Comparison of ENCODE assay signal across 10 mouse cellular contexts in genomic region chrX:99522289-99522688, GRCm38 (mm10). TPM values are rescaled to one million over a fixed set of nuclear protein-coding genes. Genes with fewer than 3 reads are reported as not detected.
DNase-seq lines count a peak whose midpoint lies in the region; ATAC-seq and TF ChIP-seq lines count a peak whose summit lies in the region.
"Had no signal": no experiment of that assay in that cellular context is flagged by ENCODE, and none has a peak within 500 bp of the region (broad histone marks: within the 10 kb centered on the region; RNA-seq: fewer than 3 reads in every experiment).

No protein-coding gene starts in this region.

- 29% methylated on average over 11 of the region's 11 CpGs for WGBS in embryonic facial prominence, embryonic 11.5 days
- WGBS in hindbrain, embryonic 15.5 days: 23% methylated on average over 11 of the region's 11 CpGs
- 20% methylated on average over 11 of the region's 11 CpGs for WGBS in neural tube, embryonic 12.5 days
- WGBS in heart, adult 2 months: 69% methylated on average over 11 of the region's 11 CpGs

- H3K4me1 ChIP-seq in embryonic facial prominence, embryonic 11.5 days (ENCODE audit: control insufficient read depth, insufficient read depth, low read length): no peaks in the 10 kb centered on the region
- no peaks in the 10 kb centered on the region for H3K4me1 ChIP-seq in hindbrain, embryonic 15.5 days (replicated peaks)
- H3K4me1 ChIP-seq in neural tube, embryonic 12.5 days: peaks cover under 1% of the 10 kb centered on the region; the same call in 1 of the 2 replicates
- no peaks in the 10 kb centered on the region; the same call in 1 of the 2 replicates for H3K4me1 ChIP-seq in heart, adult 2 months (ENCODE audit: control insufficient read depth, insufficient read depth, low read length)
- H3K4me1 ChIP-seq: embryonic facial prominence, embryonic 15.5 days had no signal

- TF ChIP-seq CTCF in heart, adult 2 months (IDR thresholded peaks at IDR 0.05): no peak

- ATAC-seq in embryonic facial prominence, embryonic 11.5 days (replicated peaks; ENCODE audit: insufficient number of reproducible peaks, low FRiP score, low TSS enrichment, low read depth): peak; percentile 89
- ATAC-seq in hindbrain, embryonic 15.5 days (ENCODE audit: low FRiP score, low read depth): peak; percentile 78
- ATAC-seq in neural tube, embryonic 12.5 days (ENCODE audit: low FRiP score, low read depth): peak; percentile 94

- H3K9me3 ChIP-seq in embryonic facial prominence, embryonic 11.5 days (replicated peaks; ENCODE audit: control insufficient read depth, low read length): no peaks in the 10 kb centered on the region
- no peaks in the 10 kb centered on the region for H3K9me3 ChIP-seq in hindbrain, embryonic 15.5 days
- H3K9me3 ChIP-seq in neural tube, embryonic 12.5 days: no peaks in the 10 kb centered on the region
- H3K9me3 ChIP-seq: embryonic facial prominence, embryonic 15.5 days had no signal

- intact Hi-C loops in heart, adult 2 months (cut with DNase I): loop anchor here (2.0 to 5.0 kb wide), 2 partner anchors 135 to 163 kb away; no protein-coding TSS in a partner anchor
- intact Hi-C loops in left cerebral cortex, postnatal 36 days (cut with DNase I): loop anchor here (5.0 to 10.0 kb wide), 2 partner anchors 85 to 133 kb away; no protein-coding TSS in a partner anchor

- H3K4me3 ChIP-seq in embryonic facial prominence, embryonic 11.5 days (ENCODE audit: low read depth, low read length): no peak overlapping the region
- H3K4me3 ChIP-seq in hindbrain, embryonic 15.5 days: no peak overlapping the region
- H3K4me3 ChIP-seq in neural tube, embryonic 12.5 days: no peak overlapping the region
- H3K4me3 ChIP-seq in heart, adult 2 months: no peak overlapping the region
- H3K4me3 ChIP-seq: embryonic facial prominence, embryonic 15.5 days; myocyte had no signal

- H3K27ac ChIP-seq in embryonic facial prominence, embryonic 11.5 days (replicated peaks; ENCODE audit: low read depth, low read length): no peak overlapping the region
- no peak overlapping the region for H3K27ac ChIP-seq in hindbrain, embryonic 15.5 days (replicated peaks)
- no peak overlapping the region for H3K27ac ChIP-seq in neural tube, embryonic 12.5 days
- no peak overlapping the region for H3K27ac ChIP-seq in heart, adult 2 months
- H3K27ac ChIP-seq: embryonic facial prominence, embryonic 15.5 days had no signal

- TF ChIP-seq EP300 in heart, adult 2 months (IDR thresholded peaks at IDR 0.05; ENCODE audit: insufficient read depth, low read depth, low read length): no peak

- peaks cover 4% of the 10 kb centered on the region; the same call in 1 of the 2 replicates for H3K27me3 ChIP-seq in embryonic facial prominence, embryonic 11.5 days (ENCODE audit: control insufficient read depth, insufficient read depth, low read length)
- H3K27me3 ChIP-seq in hindbrain, embryonic 15.5 days: peaks cover 15% of the 10 kb centered on the region; the same call in 1 of the 2 replicates
- peaks cover 23% of the 10 kb centered on the region for H3K27me3 ChIP-seq in neural tube, embryonic 12.5 days (replicated peaks)
- no peaks in the 10 kb centered on the region for H3K27me3 ChIP-seq in heart, adult 2 months (ENCODE audit: control insufficient read depth, insufficient read depth, low read length)
- H3K27me3 ChIP-seq: CH12.LX had no signal

- H3K9ac ChIP-seq in embryonic facial prominence, embryonic 11.5 days (replicated peaks; ENCODE audit: low read length): no peak overlapping the region
- no peak overlapping the region for H3K9ac ChIP-seq in hindbrain, embryonic 15.5 days
- H3K9ac ChIP-seq in neural tube, embryonic 12.5 days: no peak overlapping the region
- no peak overlapping the region for H3K9ac ChIP-seq in heart, adult 2 months (ENCODE audit: low read depth, low read length)
- H3K9ac ChIP-seq: embryonic facial prominence, embryonic 15.5 days had no signal

- H3K36me3 ChIP-seq in embryonic facial prominence, embryonic 11.5 days (replicated peaks; ENCODE audit: control insufficient read depth, insufficient read depth, low read depth, low read length): no peaks in the 10 kb centered on the region
- H3K36me3 ChIP-seq in hindbrain, embryonic 15.5 days: no peaks in the 10 kb centered on the region
- H3K36me3 ChIP-seq in neural tube, embryonic 12.5 days: no peaks in the 10 kb centered on the region
- no peaks in the 10 kb centered on the region for H3K36me3 ChIP-seq in heart, adult 2 months (ENCODE audit: control insufficient read depth, insufficient read depth, low read length)
- H3K36me3 ChIP-seq: embryonic facial prominence, embryonic 15.5 days had no signal

- peak; percentile 31 for DNase-seq in WW6 (ENCODE audit: low read depth, low spot score)
- DNase-seq in embryonic facial prominence, embryonic 11.5 days (ENCODE audit: low spot score): peak; percentile 21
- DNase-seq in lung, postnatal 10 days: no peak
- no peak for DNase-seq in heart, adult 2 months
- no peak for DNase-seq in left cerebral cortex, postnatal 36 days (ENCODE audit: low spot score in 2 of 2)

- H3K4me2 ChIP-seq in embryonic facial prominence, embryonic 11.5 days (ENCODE audit: low read depth, low read length): no peak overlapping the region
- H3K4me2 ChIP-seq in hindbrain, embryonic 15.5 days: no peak overlapping the region
- no peak overlapping the region for H3K4me2 ChIP-seq in neural tube, embryonic 12.5 days (replicated peaks)
- H3K4me2 ChIP-seq: embryonic facial prominence, embryonic 15.5 days had no signal

- TF ChIP-seq POLR2A in heart, adult 2 months (IDR thresholded peaks at IDR 0.05; ENCODE audit: insufficient read depth, low read depth, low read length): no peak

- H3K79me2 ChIP-seq in heart, adult 2 months (replicated peaks; ENCODE audit: control insufficient read depth, insufficient read depth, low read length): no peaks in the 10 kb centered on the region

RNA-seq across cellular contexts. Expression of gene Pja1, which starts 51.2 kb away (rescaled TPM):
- polyA plus RNA-seq in embryonic facial prominence, embryonic 11.5 days (2014; fragmentation: Nextera tagmentation; extraction: Ambion mirVana): 193 and 197 TPM in 2 replicates
- polyA plus RNA-seq in hindbrain, embryonic 15.5 days (2015; fragmentation: Nextera tagmentation; extraction: Ambion mirVana): 336 and 344 TPM in 2 replicates
- 266 and 268 TPM in 2 replicates for polyA plus RNA-seq in neural tube, embryonic 12.5 days (2016; fragmentation: Nextera tagmentation; extraction: Ambion mirVana)
- 10 to 100 TPM; 22.7 to 24.8 TPM for total RNA-seq in heart, adult 2 months (2021)
- 19.9 and 27.2 TPM in 2 replicates for polyA plus RNA-seq in heart, adult 2 months (2012; rRNA removed)
- 100 to 1,000 TPM; 203 TPM for total RNA-seq in left cerebral cortex, postnatal 36 days (2021)

Comparison
In these comparisons a context has a peak if more than half of its experiments do, and no peak if none do; other contexts are left out.
1. DNase-seq: peak in WW6 (single experiment) and embryonic facial prominence, embryonic 11.5 days (single experiment); none in lung, postnatal 10 days (single experiment), heart, adult 2 months (0 of 2) and left cerebral cortex, postnatal 36 days (0 of 2).
2. Peak in every context shown above with its lines, with median percentiles within 50 percentile points of each other: ATAC-seq.